Mouse (Mus musculus) midbrain, embryonic 13.5 days (tissue): ENCODE data around the gene Mrps18b. TPM values are rescaled to one million over a fixed set of nuclear protein-coding genes. Genes with fewer than 3 reads are reported as not detected.

Experiments used
- ATAC-seq: fragments of 200-750 bp; cut with Nextera tagmentation; 2 replicates; pipeline ENCODE4 v1.8.0; 2017; ENCODE audit warnings: mild to moderate bottlenecking, moderate TSS enrichment, moderate library complexity
- H3K27ac ChIP-seq: fragments of 300-500 bp; sonication (generic); 2 replicates; pipeline ENCODE4 v1.5.1; 2015; ENCODE audit warnings: inconsistent platforms, mild to moderate bottlenecking, moderate library complexity
- H3K27me3 ChIP-seq: fragments of 300-500 bp; sonication (generic); 2 replicates; pipeline ENCODE4 v1.6.1; 2015; ENCODE audit warnings: mild to moderate bottlenecking, inconsistent platforms
- H3K36me3 ChIP-seq: fragments of 300-500 bp; sonication (generic); 2 replicates; pipeline ENCODE4 v1.6.1; 2015; ENCODE audit warnings: mild to moderate bottlenecking, inconsistent platforms
- H3K4me1 ChIP-seq: fragments of 300-500 bp; sonication (generic); replicated peaks from 2 replicates; pipeline ENCODE4 v1.6.1; 2015; ENCODE audit warnings: inconsistent platforms
- H3K4me2 ChIP-seq: fragments of 300-500 bp; sonication (generic); replicated peaks from 2 replicates; pipeline ENCODE4 v1.6.1; 2015; ENCODE audit warnings: moderate library complexity, mild to moderate bottlenecking, inconsistent platforms
- H3K4me3 ChIP-seq: fragments of 300-500 bp; sonication (generic); replicated peaks from 2 replicates; pipeline ENCODE4 v1.5.1; 2015; ENCODE audit warnings: mild to moderate bottlenecking, inconsistent platforms
- H3K9ac ChIP-seq: fragments of 300-500 bp; sonication (generic); replicated peaks from 2 replicates; pipeline ENCODE4 v1.6.1; 2015; ENCODE audit warnings: mild to moderate bottlenecking, inconsistent platforms
- H3K9me3 ChIP-seq: fragments of 300-500 bp; sonication (generic); 2 replicates; pipeline ENCODE4 v1.6.1; 2016; ENCODE audit warnings: mild to moderate bottlenecking, inconsistent platforms
- WGBS: fragments of 180-500 bp; shearing (Covaris S2); methylation state at CpG from one replicate; pipeline ENCODE4 v1.1.7; 2015; 5-methylcytosine and 5-hydroxymethylcytosine counted together
- polyA plus RNA-seq: library from polyadenylated mRNA; unstranded; fragments of >200 nt; fragmentation: Nextera tagmentation; extraction: Ambion mirVana; gene quantifications from 2 replicates; pipeline ENCODE4 v1.2.1, GENCODE M21; 2015

The Mrps18b gene
- polyA plus RNA-seq, 1 experiment from 2014 or later: 49.9 TPM

GRCm38 (mm10) chr17:35868961-35869345 is 47.2 kb downstream of the Mrps18b start:
- no peak overlapping the region for H3K27ac ChIP-seq
- H3K4me3 ChIP-seq: peak overlapping the region; percentile 84
- 8% methylated on average over 7 of the region's 7 CpGs for WGBS
- H3K9me3 ChIP-seq: no peaks in the 10 kb centered on the region
- ATAC-seq: no peak
- peak overlapping the region; percentile 97 for H3K9ac ChIP-seq
- peaks cover 18% of the 10 kb centered on the region for H3K36me3 ChIP-seq
- peak overlapping the region; percentile 92 for H3K4me2 ChIP-seq
- peaks cover 82% of the 10 kb centered on the region for H3K4me1 ChIP-seq
- H3K27me3 ChIP-seq: no peaks in the 10 kb centered on the region

DNA sequence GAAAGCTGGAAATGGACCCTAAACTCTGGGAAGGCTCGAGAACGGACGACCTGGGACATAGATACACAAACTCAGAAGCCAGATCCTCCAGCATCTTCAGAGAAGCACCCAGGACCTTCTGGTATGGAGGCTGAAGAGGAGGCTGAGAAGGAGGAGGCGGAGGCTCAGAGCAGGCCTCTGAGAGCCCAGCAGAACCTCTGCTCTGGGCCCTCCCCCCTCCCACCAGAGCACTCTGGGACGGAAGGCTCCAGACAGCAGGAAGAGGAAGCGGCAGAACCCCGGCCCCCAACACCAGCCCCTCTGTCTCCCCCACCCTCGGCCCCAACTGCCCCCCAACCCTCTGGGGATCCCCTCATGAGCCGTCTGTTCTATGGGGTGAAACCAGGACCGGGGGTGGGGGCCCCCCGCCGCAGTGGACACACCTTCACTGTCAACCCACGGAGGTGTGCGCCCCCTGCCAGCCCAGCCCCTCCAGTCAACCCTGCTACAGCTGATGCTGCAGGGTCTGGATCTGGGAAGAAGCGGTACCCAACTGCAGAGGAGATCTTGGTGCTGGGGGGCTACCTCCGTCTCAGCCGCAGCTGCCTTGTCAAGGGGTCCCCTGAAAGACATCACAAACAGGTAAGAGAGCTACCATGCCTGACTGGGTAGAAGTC is 47.9 kb downstream of the Mrps18b start:
- no peaks in the 10 kb centered on the region for H3K9me3 ChIP-seq
- peak overlapping the region; percentile 84 for H3K4me3 ChIP-seq
- H3K36me3 ChIP-seq: peaks cover 17% of the 10 kb centered on the region
- no peaks in the 10 kb centered on the region for H3K27me3 ChIP-seq
- H3K4me1 ChIP-seq: peaks cover 75% of the 10 kb centered on the region
- ATAC-seq: no peak
- H3K9ac ChIP-seq: peak overlapping the region; percentile 97
- WGBS: 41% methylated on average over 13 of the region's 17 CpGs
- H3K27ac ChIP-seq: peak overlapping the region; percentile 99
- H3K4me2 ChIP-seq: peak overlapping the region; percentile 92

DNA sequence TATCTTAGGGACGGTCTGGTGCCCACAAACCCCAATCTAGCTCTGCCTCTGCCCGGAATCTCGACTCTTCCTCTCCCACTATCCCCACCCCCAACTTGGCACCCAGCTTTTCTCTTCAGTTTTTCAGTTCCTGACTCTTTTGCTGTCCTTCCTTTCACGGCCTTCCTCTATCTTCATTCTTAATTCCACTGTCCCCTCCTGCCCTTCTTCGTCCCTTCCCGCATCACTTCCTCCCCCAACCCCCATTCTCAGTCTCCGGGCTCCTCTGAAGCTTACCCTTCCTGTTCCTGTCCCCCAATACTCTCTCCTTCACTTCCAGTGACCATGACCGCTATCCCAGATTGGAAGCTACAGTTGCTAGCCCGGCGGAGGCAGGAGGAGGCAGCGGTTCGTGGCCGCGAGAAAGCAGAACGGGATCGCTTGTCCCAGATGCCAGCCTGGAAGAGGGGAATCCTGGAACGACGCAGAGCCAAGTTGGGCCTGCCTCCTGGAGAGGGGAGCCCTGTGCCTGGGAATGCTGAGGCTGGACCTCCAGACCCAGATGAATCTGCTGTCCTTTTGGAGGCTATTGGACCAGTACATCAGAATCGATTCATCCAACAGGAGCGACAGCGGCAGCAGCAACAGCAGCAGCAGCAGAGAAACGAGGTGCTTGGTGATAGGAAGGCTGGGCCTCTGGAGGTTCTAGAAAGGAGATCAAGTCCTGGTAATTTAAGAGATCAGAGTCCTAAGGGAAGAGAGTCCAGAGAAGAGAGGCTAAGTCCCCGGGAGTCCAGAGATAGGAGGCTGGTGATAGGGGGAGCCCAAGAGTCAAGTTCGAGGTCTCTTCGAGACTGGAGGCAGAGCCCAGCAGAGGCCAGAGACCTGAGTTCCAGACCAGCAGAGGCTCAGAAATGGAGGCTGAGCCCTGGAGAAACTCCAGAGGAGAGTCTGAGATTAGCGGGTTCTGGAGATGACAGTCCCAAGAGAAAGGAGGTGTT is 49.0 kb downstream of the Mrps18b start:
- Histone ChIP-seq H3K36me3 (peaks cover 14% of the 10 kb centered on the region), H3K27me3 (no peaks in the 10 kb centered on the region), H3K4me1 (peaks cover 64% of the 10 kb centered on the region), H3K9ac (peak overlapping the region; percentile 97), H3K27ac (peak overlapping the region; percentile 99), H3K4me2 (peak overlapping the region; percentile 92), H3K4me3 (peak overlapping the region; percentile 84), H3K9me3 (no peaks in the 10 kb centered on the region)
- whole genome bisulfite sequencing: 8% methylated on average over 26 of the region's 26 CpGs
- ATAC-seq: no peak

- Histone ChIP-seq H3K9me3 (no peaks in the 10 kb centered on the region), H3K4me2 (peak overlapping the region; percentile 92), H3K9ac (peak overlapping the region; percentile 97), H3K4me1 (peaks cover 62% of the 10 kb centered on the region), H3K36me3 (peaks cover 9% of the 10 kb centered on the region), H3K27ac (peak overlapping the region; percentile 99), H3K4me3 (peak overlapping the region; percentile 84), H3K27me3 (no peaks in the 10 kb centered on the region)
- under 1% methylated on average over 38 of the region's 38 CpGs for WGBS
- peak; percentile 57 for ATAC-seq
These were observed 49.8 kb downstream of the Mrps18b start for GRCm38 (mm10) chr17:35866281-35866831.

- Histone ChIP-seq H3K27me3 (no peaks in the 10 kb centered on the region), H3K4me1 (peaks cover 60% of the 10 kb centered on the region), H3K4me2 (peak within 1 kb of the TSS; percentile 92), H3K27ac (peak within 1 kb of the TSS; percentile 99), H3K4me3 (peak within 1 kb of the TSS; percentile 84), H3K36me3 (peaks cover 4% of the 10 kb centered on the region; the same call in 1 of the 2 replicates), H3K9me3 (no peaks in the 10 kb centered on the region), H3K9ac (peak within 1 kb of the TSS; percentile 97)
- peak; percentile 67 for ATAC-seq
- WGBS: under 1% methylated on average over 46 of the region's 48 CpGs
These were observed 50.5 kb downstream of the Mrps18b start, which contains the start of gene Ppp1r18 for GRCm38 (mm10) chr17:35865481-35866280. Gene Ppp1r18 (plus strand): TSS chr17:35865593.

DNA sequence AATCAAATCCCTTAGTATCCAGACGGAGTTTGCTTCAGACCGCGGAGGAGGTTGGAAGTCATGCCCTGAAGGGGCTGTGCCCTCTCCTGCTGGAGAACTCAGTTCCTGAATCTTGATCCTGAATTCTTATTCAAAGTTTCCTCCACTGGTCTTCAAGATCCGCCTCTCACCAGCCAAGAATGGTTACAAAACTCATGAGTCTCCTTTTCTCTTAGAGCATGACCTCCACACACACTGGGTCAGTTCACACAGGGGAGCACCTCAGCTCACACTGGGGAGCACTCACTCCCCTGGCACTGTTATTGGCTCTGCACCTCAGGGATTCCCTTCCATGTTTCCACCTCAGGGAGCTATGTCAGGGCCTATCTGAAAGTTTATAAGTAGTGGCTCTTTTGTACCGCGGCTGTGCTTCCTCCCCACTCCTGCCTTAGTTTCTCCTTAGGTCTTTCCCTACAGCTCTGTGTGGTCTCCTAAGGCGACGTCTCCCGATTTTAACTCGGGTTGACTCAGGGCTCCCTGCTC is 51.3 kb downstream of the Mrps18b start:
- Histone ChIP-seq H3K4me1 (peaks cover 56% of the 10 kb centered on the region), H3K9ac (peak overlapping the region; percentile 97), H3K4me3 (peak overlapping the region; percentile 84), H3K36me3 (no peaks in the 10 kb centered on the region), H3K27me3 (no peaks in the 10 kb centered on the region), H3K27ac (peak overlapping the region; percentile 99), H3K4me2 (peak overlapping the region; percentile 92), H3K9me3 (no peaks in the 10 kb centered on the region)
- 26% methylated on average over 10 of the region's 10 CpGs for WGBS
- no peak for ATAC-seq

- peak; percentile 93 for ATAC-seq
- Histone ChIP-seq H3K4me3 (peak within 1 kb of the TSS; percentile 58), H3K27me3 (no peaks in the 10 kb centered on the region), H3K36me3 (peaks cover 15% of the 10 kb centered on the region), H3K4me2 (peak within 1 kb of the TSS; percentile 60), H3K9ac (peak within 1 kb of the TSS; percentile 72), H3K4me1 (peaks cover 26% of the 10 kb centered on the region), H3K9me3 (no peaks in the 10 kb centered on the region), H3K27ac (peak within 1 kb of the TSS; percentile 94)
- under 1% methylated on average over 47 of the region's 47 CpGs for WGBS
These were observed 54.9 kb downstream of the Mrps18b start, which contains the start of gene Nrm for GRCm38 (mm10) chr17:35861198-35861857. Gene Nrm (plus strand): TSS chr17:35861318.

DNA sequence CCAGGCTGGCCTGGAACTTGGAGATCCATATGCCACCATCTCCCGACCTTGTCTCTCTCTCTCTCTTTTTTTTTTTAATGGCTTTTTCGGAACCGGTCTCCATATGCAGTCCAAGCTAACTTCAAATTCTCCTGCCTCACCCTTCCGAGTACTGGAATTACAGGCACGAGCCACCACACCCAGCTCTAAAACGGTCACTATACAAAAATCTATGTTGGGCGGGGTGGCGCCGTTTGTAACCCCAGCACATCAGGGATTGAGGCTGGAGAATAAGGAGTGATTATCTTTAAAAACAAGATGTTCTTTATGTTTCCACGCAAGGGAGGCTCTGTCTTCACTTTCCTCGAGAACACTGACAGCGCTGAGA is 55.4 kb downstream of the Mrps18b start:
- ATAC-seq: peak; percentile 3; the same call in 1 of the 2 replicates
- Histone ChIP-seq H3K9me3 (no peaks in the 10 kb centered on the region), H3K4me2 (peak overlapping the region; percentile 60), H3K27ac (peak overlapping the region; percentile 94), H3K9ac (peak overlapping the region; percentile 72), H3K4me1 (peaks cover 26% of the 10 kb centered on the region), H3K27me3 (no peaks in the 10 kb centered on the region), H3K4me3 (peak overlapping the region; percentile 58), H3K36me3 (peaks cover 15% of the 10 kb centered on the region)
- 3% methylated on average over 12 of the region's 12 CpGs for WGBS
